Mouse (Mus musculus): ENCODE data around the gene Flywch2. TPM values are rescaled to one million over a fixed set of nuclear protein-coding genes. Genes with fewer than 3 reads are reported as not detected.
"Not testable (repeated sequence)": the region's sequence is repeated elsewhere in the genome, so short reads cannot be mapped to it uniquely, and the experiment has no call there.

Flywch2 gene
- polyA plus RNA-seq, 1 experiment from 2014 or later = 76.7 TPM

- WGBS = 14% methylated on average over 8 of the region's 8 CpGs
- ATAC-seq (ENCODE audit: insufficient number of reproducible peaks, insufficient read depth, low FRiP score, low TSS enrichment, low read depth) = no peak
- Histone ChIP-seq H3K4me2 (peak overlapping the region; percentile 68), H3K4me1 (replicated peaks) (peaks cover 39% of the 10 kb centered on the region), H3K9ac (replicated peaks) (peak overlapping the region; percentile 83), H3K9me3 (no peaks in the 10 kb centered on the region), H3K36me3 (peaks cover 11% of the 10 kb centered on the region; the same call in 1 of the 2 replicates), H3K4me3 (replicated peaks) (peak overlapping the region; percentile 45), H3K27ac (peak overlapping the region; percentile 98), H3K27me3 (no peaks in the 10 kb centered on the region)
Measured at GRCm38 (mm10) chr17:23789749-23790268, 3.9 kb upstream of the Flywch2 start.

- WGBS = 91% methylated on average over 4 of the region's 4 CpGs
- no peak overlapping the region for H3K4me2 ChIP-seq
- H3K36me3 ChIP-seq = peaks cover 10% of the 10 kb centered on the region; the same call in 1 of the 2 replicates
- no peak overlapping the region for H3K4me3 ChIP-seq (replicated peaks)
- H3K27ac ChIP-seq = no peak overlapping the region
- H3K4me1 ChIP-seq (replicated peaks) = peaks cover 39% of the 10 kb centered on the region
- H3K9ac ChIP-seq (replicated peaks) = no peak overlapping the region
- H3K9me3 ChIP-seq = no peaks in the 10 kb centered on the region
- H3K27me3 ChIP-seq = no peaks in the 10 kb centered on the region
- no peak for ATAC-seq (ENCODE audit: insufficient number of reproducible peaks, insufficient read depth, low FRiP score, low TSS enrichment, low read depth)
Measured at GRCm38 (mm10) chr17:23788973-23789372, 3.1 kb upstream of the Flywch2 start.

GRCm38 (mm10) chr17:23786510-23786931 lies 640 bp upstream of the Flywch2 start:
- Histone ChIP-seq H3K27me3 (no peaks in the 10 kb centered on the region), H3K36me3 (no peaks in the 10 kb centered on the region), H3K9me3 (no peaks in the 10 kb centered on the region), H3K4me3 (replicated peaks) (peak overlapping the region; percentile 67), H3K9ac (replicated peaks) (0 out of 2 replicates have a peak overlapping the region, but pooled peaks have one; percentile 12), H3K27ac (peak overlapping the region; percentile 2; the same call in 1 of the 2 replicates), H3K4me2 (peak overlapping the region; percentile 73), H3K4me1 (replicated peaks) (peaks cover 28% of the 10 kb centered on the region)
- ATAC-seq (ENCODE audit: insufficient number of reproducible peaks, insufficient read depth, low FRiP score, low TSS enrichment, low read depth) = no peak
- 19% methylated on average over 13 of the region's 13 CpGs for whole genome bisulfite sequencing

GRCm38 (mm10) chr17:23783352-23783751 lies 2.5 kb downstream of the Flywch2 start:
- H3K27me3 ChIP-seq = no peaks in the 10 kb centered on the region
- no peak overlapping the region for H3K27ac ChIP-seq
- no peak overlapping the region for H3K4me2 ChIP-seq
- ATAC-seq (ENCODE audit: insufficient number of reproducible peaks, insufficient read depth, low FRiP score, low TSS enrichment, low read depth) = no peak
- H3K4me3 ChIP-seq (replicated peaks) = no peak overlapping the region
- peaks cover 16% of the 10 kb centered on the region for H3K36me3 ChIP-seq
- H3K9ac ChIP-seq (replicated peaks) = no peak overlapping the region
- no peaks in the 10 kb centered on the region for H3K9me3 ChIP-seq
- H3K4me1 ChIP-seq (replicated peaks) = peaks cover 9% of the 10 kb centered on the region

GRCm38 (mm10) chr17:23778447-23778846 lies 7.4 kb downstream of the Flywch2 start:
- ATAC-seq (ENCODE audit: insufficient number of reproducible peaks, insufficient read depth, low FRiP score, low TSS enrichment, low read depth) = no peak

GRCm38 (mm10) chr17:23777141-23777540 lies 8.7 kb downstream of the Flywch2 start:
- WGBS = 83% methylated on average over 2 of the region's 2 CpGs
- Histone ChIP-seq H3K9ac (replicated peaks) (no peak overlapping the region), H3K4me1 (replicated peaks) (no peaks in the 10 kb centered on the region), H3K27ac (no peak overlapping the region), H3K27me3 (no peaks in the 10 kb centered on the region), H3K4me3 (replicated peaks) (no peak overlapping the region), H3K9me3 (no peaks in the 10 kb centered on the region), H3K4me2 (no peak overlapping the region), H3K36me3 (peaks cover 25% of the 10 kb centered on the region)
- no peak for ATAC-seq (ENCODE audit: insufficient number of reproducible peaks, insufficient read depth, low FRiP score, low TSS enrichment, low read depth)

More at GRCm38 (mm10) chr17:23778447-23778846, 7.4 kb downstream of the Flywch2 start:
- H3K9me3 ChIP-seq = no peaks in the 10 kb centered on the region
- no peak overlapping the region for H3K4me2 ChIP-seq
- no peak overlapping the region for H3K9ac ChIP-seq (replicated peaks)
- H3K27ac ChIP-seq = no peak overlapping the region
- H3K27me3 ChIP-seq = no peaks in the 10 kb centered on the region
- WGBS = 56% methylated on average over 2 of the region's 2 CpGs
- no peaks in the 10 kb centered on the region for H3K4me1 ChIP-seq (replicated peaks)
- peaks cover 25% of the 10 kb centered on the region for H3K36me3 ChIP-seq
- no peak overlapping the region for H3K4me3 ChIP-seq (replicated peaks)

GRCm38 (mm10) chr17:23776216-23776615 lies 9.7 kb downstream of the Flywch2 start:
- no peak for ATAC-seq (ENCODE audit: insufficient number of reproducible peaks, insufficient read depth, low FRiP score, low TSS enrichment, low read depth)
- Histone ChIP-seq H3K9ac (replicated peaks) (no peak overlapping the region), H3K4me2 (no peak overlapping the region), H3K27me3 (no peaks in the 10 kb centered on the region), H3K4me1 (replicated peaks) (no peaks in the 10 kb centered on the region), H3K4me3 (replicated peaks) (no peak overlapping the region), H3K9me3 (no peaks in the 10 kb centered on the region), H3K36me3 (peaks cover 25% of the 10 kb centered on the region), H3K27ac (no peak overlapping the region)
- 79% methylated on average over 10 of the region's 10 CpGs for WGBS

- Histone ChIP-seq H3K4me1 (replicated peaks) (peaks cover 7% of the 10 kb centered on the region), H3K4me3 (replicated peaks) (no peak overlapping the region), H3K27me3 (no peaks in the 10 kb centered on the region), H3K36me3 (peaks cover 16% of the 10 kb centered on the region), H3K9me3 (no peaks in the 10 kb centered on the region), H3K27ac (no peak overlapping the region; the same call in 1 of the 2 replicates), H3K4me2 (no peak overlapping the region), H3K9ac (replicated peaks) (no peak overlapping the region)
- 3% methylated on average over 12 of the region's 12 CpGs for WGBS
- no peak for ATAC-seq (ENCODE audit: insufficient number of reproducible peaks, insufficient read depth, low FRiP score, low TSS enrichment, low read depth)
Measured at GRCm38 (mm10) chr17:23774090-23774489, 11.8 kb downstream of the Flywch2 start.

- Histone ChIP-seq H3K4me3 (replicated peaks) (no peak overlapping the region), H3K27me3 (no peaks in the 10 kb centered on the region), H3K4me1 (replicated peaks) (peaks cover 7% of the 10 kb centered on the region), H3K27ac (no peak overlapping the region; the same call in 1 of the 2 replicates), H3K9ac (replicated peaks) (no peak overlapping the region), H3K36me3 (peaks cover 14% of the 10 kb centered on the region), H3K9me3 (no peaks in the 10 kb centered on the region), H3K4me2 (no peak overlapping the region)
- ATAC-seq (ENCODE audit: insufficient number of reproducible peaks, insufficient read depth, low FRiP score, low TSS enrichment, low read depth) = no peak
- WGBS = 71% methylated on average over 6 of the region's 6 CpGs
Measured at GRCm38 (mm10) chr17:23773676-23774075, 12.2 kb downstream of the Flywch2 start.

- H3K27ac ChIP-seq; H3K27me3 ChIP-seq; H3K9me3 ChIP-seq; H3K9ac ChIP-seq (replicated peaks); H3K36me3 ChIP-seq; H3K4me1 ChIP-seq (replicated peaks): not testable (repeated sequence)
- peak overlapping the region; percentile 66 for H3K4me2 ChIP-seq
- peak; percentile 43; the same call in 1 of the 2 replicates for ATAC-seq (ENCODE audit: insufficient number of reproducible peaks, insufficient read depth, low FRiP score, low TSS enrichment, low read depth)
- 92% methylated on average over 2 of the region's 2 CpGs for WGBS
- H3K4me3 ChIP-seq (replicated peaks) = peak overlapping the region; percentile 83; the same call in 1 of the 2 replicates
Measured at GRCm38 (mm10) chr17:23772219-23772556, 13.7 kb downstream of the Flywch2 start.

- Histone ChIP-seq H3K4me1 (replicated peaks) (peaks cover 7% of the 10 kb centered on the region), H3K9me3 (no peaks in the 10 kb centered on the region), H3K27me3 (no peaks in the 10 kb centered on the region), H3K4me2 (peak within 1 kb of the TSS; percentile 66), H3K27ac (peak within 1 kb of the TSS; percentile 84), H3K9ac (replicated peaks) (peak within 1 kb of the TSS; percentile 96), H3K4me3 (replicated peaks) (peak within 1 kb of the TSS; percentile 83), H3K36me3 (peaks cover 12% of the 10 kb centered on the region)
- ATAC-seq (ENCODE audit: insufficient number of reproducible peaks, insufficient read depth, low FRiP score, low TSS enrichment, low read depth) = peak; percentile 95
- 3% methylated on average over 58 of the region's 58 CpGs for WGBS
Measured at GRCm38 (mm10) chr17:23771284-23772218, 14.3 kb downstream of the Flywch2 start, which contains the start of gene Flywch1. Gene Flywch1, minus strand, starts transcription at chr17:23771602.
